Mouse (Mus musculus) lung, adult 2 months (tissue): ENCODE results near the gene Wdcp. TPM values are rescaled to one million over a fixed set of nuclear protein-coding genes. Genes with fewer than 3 reads are reported as not detected.

Source experiments
- DNase-seq: peaks from one replicate; pipeline ENCODE4 v3.0.0; 2022
- H3K4me1 ChIP-seq: fragments of 200-500 bp; 2 replicates; pipeline ENCODE4 v1.6.1; 2011; ENCODE audit warnings: low read length; ENCODE audit not compliant: control insufficient read depth, insufficient read depth
- H3K4me3 ChIP-seq: fragments of 200-500 bp; replicated peaks from 2 replicates; pipeline ENCODE3; 2011; ENCODE audit warnings: low read depth, mild to moderate bottlenecking, control low read depth, low read length; ENCODE audit errors: extremely low read depth
- CTCF ChIP-seq: fragments of 200-500 bp; IDR thresholded peaks from 2 replicates; pipeline ENCODE4 v1.5.1; 2011; ENCODE audit warnings: mild to moderate bottlenecking, low read length, control low read depth; ENCODE audit not compliant: insufficient read depth
- POLR2A ChIP-seq: fragments of 200-500 bp; IDR thresholded peaks from 2 replicates; pipeline ENCODE4 v1.6.1; 2011; ENCODE audit warnings: low read depth, mild to moderate bottlenecking, control low read depth, low read length, borderline replicate concordance; ENCODE audit errors: extremely low read depth
- WGBS: fragments of 180-500 bp; shearing (Covaris S2); methylation state at CpG from one replicate; pipeline ENCODE4 v1.1.7; 2018; 5-methylcytosine and 5-hydroxymethylcytosine counted together
- polyA plus RNA-seq: library from polyadenylated mRNA; depleted of rRNA; stranded (reverse); fragments of >200 nt; gene quantifications from 2 replicates; pipeline ENCODE4 v1.2.3, GENCODE M21; 2012

Wdcp gene
- polyA plus RNA-seq, 1 experiment = 6.0 TPM

GRCm38 (mm10) chr12:4840010-4840409 is 3.1 kb upstream of the Wdcp start:
- WGBS = 44% methylated on average over 6 of the region's 6 CpGs
- Histone ChIP-seq H3K4me3 (no peak overlapping the region), H3K4me1 (no peaks in the 10 kb centered on the region)
- DNase-seq = no peak
- no peak for TF ChIP-seq POLR2A
- no peak for TF ChIP-seq CTCF

DNA sequence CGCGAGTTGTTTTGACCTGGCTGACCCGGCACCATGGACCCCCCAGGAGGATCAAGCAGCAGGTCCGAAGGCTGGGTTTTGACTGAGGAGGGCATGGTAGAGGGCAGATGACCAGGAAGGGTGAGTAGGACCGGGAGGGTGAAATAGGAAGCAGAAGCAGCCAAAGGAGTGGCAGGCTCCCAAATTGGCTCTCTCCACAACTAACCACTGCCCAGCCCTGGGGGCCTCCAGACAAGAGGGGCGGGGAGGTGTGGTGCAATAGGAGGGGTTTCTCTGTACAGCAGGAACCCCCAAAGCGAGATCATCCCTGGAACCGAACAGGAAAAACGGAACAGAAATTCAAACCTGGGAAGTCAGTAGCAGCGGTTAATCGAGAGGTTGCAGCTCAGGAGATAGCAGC is 2.4 kb upstream of the Wdcp start:
- 2% methylated on average over 11 of the region's 11 CpGs for WGBS
- DNase-seq = peak; percentile 35

DNA sequence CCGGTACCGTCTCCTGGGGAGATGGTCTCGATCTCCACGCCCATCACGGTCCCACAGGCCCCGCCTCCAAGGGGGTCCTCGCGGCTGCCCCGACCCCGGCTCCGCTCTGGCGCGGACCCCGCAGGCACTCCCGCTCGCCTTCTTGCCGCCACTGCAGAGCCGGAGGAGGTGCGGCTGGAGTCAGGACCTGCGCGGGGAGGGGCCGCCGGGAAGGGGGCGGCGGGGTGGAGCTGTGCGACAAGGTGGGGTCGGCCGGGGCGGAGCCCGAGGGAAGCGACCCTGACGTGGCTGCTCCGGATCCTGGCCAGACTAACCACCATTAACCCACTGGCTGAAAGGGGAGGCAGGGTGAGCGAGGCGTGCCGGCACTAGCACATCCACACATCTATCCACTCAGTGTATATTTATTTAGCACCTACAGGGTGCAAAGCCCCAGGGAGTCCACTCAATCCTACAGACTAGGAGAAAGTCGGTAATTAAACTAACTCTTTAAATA is 1.7 kb upstream of the Wdcp start, which contains the start of gene Fkbp1b:
Gene Fkbp1b (minus strand): TSS at position 200 of the 496 bp plus-strand sequence.
- no peak for TF ChIP-seq CTCF
- TF ChIP-seq POLR2A = no peak
- Histone ChIP-seq H3K4me1 (no peaks in the 10 kb centered on the region), H3K4me3 (peak within 1 kb of the TSS; percentile 65)
- under 1% methylated on average over 36 of the region's 37 CpGs for WGBS
- peak; percentile 51 for DNase-seq

More for the DNA sequence above, 2.4 kb upstream of the Wdcp start:
- Histone ChIP-seq H3K4me3 (peak overlapping the region; percentile 65), H3K4me1 (no peaks in the 10 kb centered on the region)
- TF ChIP-seq POLR2A (no peak), CTCF (no peak)

- WGBS = 91% methylated on average over 8 of the region's 8 CpGs
- TF ChIP-seq CTCF = no peak
- no peak for TF ChIP-seq POLR2A
- DNase-seq = no peak
- no peak overlapping the region for H3K4me3 ChIP-seq
- H3K4me1 ChIP-seq = no peaks in the 10 kb centered on the region
Observed at GRCm38 (mm10) chr12:4842456-4842855, 647 bp upstream of the Wdcp start.

GRCm38 (mm10) chr12:4843741-4844140 is 638 bp downstream of the Wdcp start:
- peak overlapping the region; percentile 84 for H3K4me3 ChIP-seq
- under 1% methylated on average over 12 of the region's 12 CpGs for WGBS
- DNase-seq = peak; percentile 37
- H3K4me1 ChIP-seq = no peaks in the 10 kb centered on the region
- TF ChIP-seq CTCF = no peak

DNA sequence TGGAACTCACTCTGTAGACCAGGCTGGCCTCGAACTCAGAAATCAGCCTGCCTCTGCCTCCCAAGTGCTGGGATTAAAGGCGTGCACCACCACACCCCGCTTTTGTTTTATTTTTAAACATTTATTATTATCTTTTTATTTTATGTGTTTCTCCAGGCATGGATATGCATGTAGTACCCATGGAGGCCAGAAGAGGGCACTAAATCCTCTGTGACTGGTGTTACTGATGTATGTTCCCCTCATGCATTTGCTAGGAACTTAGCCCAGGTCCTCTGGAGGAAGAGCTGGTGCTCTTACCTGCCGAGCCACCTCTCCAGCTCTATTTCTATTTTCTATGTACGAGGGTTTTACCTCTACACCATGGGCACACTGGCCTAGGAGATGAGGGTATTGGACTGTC is 13.1 kb downstream of the Wdcp start:
- Histone ChIP-seq H3K4me1 (no peaks in the 10 kb centered on the region), H3K4me3 (no peak overlapping the region)
- DNase-seq = no peak
- 0 out of 2 replicates have a peak, but pooled peaks have one; percentile 6 for TF ChIP-seq CTCF
- no peak for TF ChIP-seq POLR2A
- WGBS = 96% methylated on average over 5 of the region's 5 CpGs

DNA sequence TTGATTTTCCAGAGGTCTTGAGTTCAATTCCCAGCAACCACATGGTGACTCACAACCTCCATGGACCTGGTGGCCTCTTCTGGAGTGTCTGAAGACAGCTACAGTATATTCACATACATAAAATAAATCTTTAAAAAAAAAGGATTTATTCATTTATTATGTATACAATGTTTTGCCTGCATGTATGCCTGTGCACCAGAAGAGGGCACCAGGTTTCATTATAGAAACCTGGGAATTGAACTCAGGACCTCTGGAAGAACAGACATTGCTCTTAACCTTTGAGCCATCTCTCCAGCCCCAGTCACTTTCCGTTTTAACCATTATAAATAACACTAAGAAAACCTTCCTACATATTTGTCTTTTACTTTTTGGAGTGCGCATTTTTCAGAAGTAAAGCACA is 13.7 kb downstream of the Wdcp start:
- no peak for DNase-seq
- 88% methylated on average over 2 of the region's 2 CpGs for WGBS
- Histone ChIP-seq H3K4me1 (no peaks in the 10 kb centered on the region), H3K4me3 (no peak overlapping the region)
- TF ChIP-seq POLR2A (no peak), CTCF (no peak)

DNA sequence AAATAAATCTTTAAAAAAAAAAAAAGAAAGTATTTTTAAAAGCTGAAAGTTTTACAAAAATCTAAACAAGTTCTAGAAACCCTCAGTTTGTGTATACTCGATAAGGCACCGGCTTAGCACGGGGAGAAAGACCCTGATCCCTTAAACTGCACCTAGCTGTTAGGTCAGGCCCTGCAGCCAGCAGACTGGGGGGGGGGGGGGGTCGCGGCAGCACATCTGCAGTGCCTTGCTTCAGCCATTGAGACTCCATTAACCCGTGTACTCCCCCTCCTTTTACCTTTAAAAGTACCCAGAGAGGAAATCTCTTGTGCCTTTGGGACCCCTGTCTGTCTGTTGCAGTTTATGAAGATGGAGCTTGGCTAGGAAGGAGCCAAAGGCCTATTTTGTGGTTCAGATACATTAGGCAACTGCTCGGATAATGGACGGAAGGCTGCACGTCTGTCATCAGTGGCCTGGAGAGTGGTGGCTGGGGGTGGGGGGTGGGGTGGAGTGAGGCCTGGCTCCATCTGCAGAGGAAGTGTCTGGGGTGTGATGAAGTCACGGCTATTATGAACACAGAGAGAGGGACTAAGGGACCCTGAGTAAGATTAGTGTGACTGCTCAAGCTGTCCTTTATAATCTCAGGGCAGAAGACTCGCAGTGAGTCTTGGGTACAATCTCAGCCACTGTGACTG is 16.3 kb downstream of the Wdcp start:
- Histone ChIP-seq H3K4me3 (no peak overlapping the region), H3K4me1 (no peaks in the 10 kb centered on the region)
- WGBS = 47% methylated on average over 11 of the region's 11 CpGs
- TF ChIP-seq POLR2A = no peak
- TF ChIP-seq CTCF = no peak
- no peak for DNase-seq

GRCm38 (mm10) chr12:4862672-4863071 is 19.6 kb downstream of the Wdcp start:
- DNase-seq = no peak
- H3K4me1 ChIP-seq = no peaks in the 10 kb centered on the region
- no peak overlapping the region for H3K4me3 ChIP-seq
- 88% methylated on average over 4 of the region's 4 CpGs for WGBS
- TF ChIP-seq POLR2A = no peak
- TF ChIP-seq CTCF = no peak

DNA sequence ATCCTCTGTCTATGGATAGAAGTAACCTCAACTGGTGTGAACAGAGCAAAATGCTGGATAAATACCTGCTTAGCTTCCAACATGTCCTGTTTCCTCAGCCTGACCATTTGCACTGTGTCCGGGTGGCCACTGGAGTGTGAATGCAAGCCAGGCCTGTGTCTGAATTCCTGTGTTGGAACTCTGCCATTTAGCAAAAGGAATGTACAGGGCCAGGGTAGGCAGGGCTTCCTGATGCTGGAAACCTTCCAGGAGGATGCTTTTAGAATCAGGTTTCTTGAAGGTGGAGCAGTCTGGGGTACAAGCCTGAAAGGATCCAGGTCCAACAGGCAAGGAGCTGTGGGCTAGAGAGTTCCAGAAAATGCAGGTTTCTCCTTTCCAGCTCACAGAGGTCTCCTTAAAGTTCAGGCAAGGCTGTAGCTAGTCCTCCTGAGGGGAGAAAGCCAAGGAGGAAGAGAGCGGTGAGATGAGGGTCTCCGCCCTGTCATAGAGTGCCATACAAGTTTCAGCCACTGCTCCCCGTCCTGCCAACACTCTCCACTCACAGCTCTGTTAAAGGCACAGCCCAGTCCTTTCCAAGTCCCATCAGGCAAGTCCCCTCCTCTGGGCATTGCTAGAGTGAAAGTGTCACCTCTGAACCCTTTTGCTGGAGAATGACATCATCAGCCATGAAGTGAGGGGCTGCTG is 20.7 kb downstream of the Wdcp start:
- TF ChIP-seq POLR2A (no peak), CTCF (no peak)
- WGBS = 43% methylated on average over 4 of the region's 4 CpGs

More for the DNA sequence above, 20.7 kb downstream of the Wdcp start:
- no peak for DNase-seq
- no peak overlapping the region for H3K4me3 ChIP-seq
- no peaks in the 10 kb centered on the region for H3K4me1 ChIP-seq
